Mouse (Mus musculus) G1E (cell line): ENCODE data around the gene Gm3625.

Experiments used
- CTCF ChIP-seq: IDR thresholded peaks from 2 replicates; pipeline ENCODE4 v1.5.1; 2012; ENCODE audit warnings: low read depth, low read length, inconsistent platforms, mixed read lengths
- GATA1 ChIP-seq: IDR thresholded peaks from 2 replicates; pipeline ENCODE4 v1.6.1; 2012; ENCODE audit warnings: borderline replicate concordance, low read length, inconsistent platforms, mixed read lengths
- POLR2AphosphoS5 ChIP-seq: IDR thresholded peaks from 2 replicates; pipeline ENCODE4 v1.6.1; 2012; ENCODE audit warnings: low read depth, low read length, inconsistent platforms; ENCODE audit not compliant: insufficient replicate concordance
- TAL1 ChIP-seq: conservative IDR thresholded peaks from 2 replicates; pipeline ENCODE4 v1.6.1; 2012; ENCODE audit warnings: low read depth, low read length, inconsistent platforms, mixed read lengths

DNA sequence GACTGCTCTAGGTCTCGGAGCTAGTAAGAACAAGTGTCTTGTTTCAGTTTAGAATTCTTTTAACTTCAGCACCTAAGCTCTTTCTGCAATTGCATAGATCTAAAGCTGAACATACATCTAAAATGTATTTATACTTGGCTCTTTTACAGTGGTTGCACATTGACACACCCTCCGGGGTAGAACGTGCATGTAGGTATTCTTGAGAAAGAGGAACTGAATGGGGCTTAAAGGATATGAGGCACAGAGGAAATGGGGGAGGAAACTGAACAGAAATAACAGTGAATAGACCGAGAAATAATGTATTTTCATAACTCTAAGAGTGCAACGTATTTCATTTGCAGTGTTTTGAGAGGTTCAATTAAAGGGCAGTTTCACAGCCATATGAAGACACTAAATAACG lies 2.3 kb upstream of the Gm3625 start:
- TF ChIP-seq POLR2AphosphoS5 (no peak), GATA1 (no peak), CTCF (no peak), TAL1 (no peak)
